Mouse (Mus musculus): Measurements from ENCODE around the gene Ammecr1. TPM values are rescaled to one million over a fixed set of nuclear protein-coding genes. Genes with fewer than 3 reads are reported as not detected.

The Ammecr1 gene
- polyA plus RNA-seq, 1 experiment from 2014 or later, result 4.6 TPM

Small RNAs within 50 kb of the gene (microRNA-seq; reads per million reads assigned to microRNA genes)
- not detected for gene Gm44351

Other genes starting within 250 kb of the Ammecr1 start
- gene Rtl9, start 132.9 kb upstream of the Ammecr1 start, polyA plus RNA-seq (2015; fragmentation: Nextera tagmentation; extraction: Ambion mirVana), result 0.43 and 0.60 TPM in 2 replicates

All from forebrain, embryonic 16.5 days (tissue).